Mouse (Mus musculus) left cerebral cortex, adult 18-20 months (tissue): ENCODE data around the gene Meaf6. TPM values are rescaled to one million over a fixed set of nuclear protein-coding genes. Genes with fewer than 3 reads are reported as not detected.
A peak's percentile ranks its signal among the peaks of the same experiment; 100 is the strongest.

Source experiments
- DNase-seq, 2 experiments: peaks; one replicate each; pipeline ENCODE4 v3.0.0; 2021 to 2022; ENCODE audit warnings: low spot score in 2 of 2, mixed read lengths in 1 of 2
- total RNA-seq, 2 experiments: library from RNA; stranded (reverse); gene quantifications; 2 replicates each; pipeline ENCODE4 v1.2.3; 2021

The Meaf6 gene
- total RNA-seq, 2 experiments from 2014 or later = 129 to 139 TPM

DNA sequence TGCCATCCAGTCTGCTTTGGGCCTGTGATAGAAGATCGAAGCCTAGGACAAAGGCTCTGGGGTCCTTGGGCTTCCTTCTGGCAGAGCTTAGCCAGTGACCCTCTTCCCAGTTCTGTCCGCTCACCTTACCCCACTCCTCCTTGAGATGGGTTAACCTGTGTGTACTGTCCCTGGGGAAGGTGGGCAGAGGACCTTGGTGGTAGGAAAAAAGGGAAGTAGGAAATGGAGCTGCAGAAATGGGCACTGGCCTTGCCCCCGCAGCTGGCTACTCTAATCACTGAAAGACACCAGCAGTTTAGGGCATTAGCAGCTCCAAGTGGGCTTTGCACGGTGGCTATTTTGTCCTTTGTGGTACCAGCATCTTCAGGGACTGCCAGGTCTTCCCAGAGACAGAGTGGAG lies 30.1 kb downstream of the Meaf6 start:
- DNase-seq = no peak

GRCm38 (mm10) chr4:125115710-125116089 lies 30.8 kb downstream of the Meaf6 start:
- peak in 1 of 2 experiments; percentile 49 for DNase-seq

GRCm38 (mm10) chr4:125116090-125116861 lies 31.3 kb downstream of the Meaf6 start:
- peak; percentile 42 to 57 for DNase-seq

GRCm38 (mm10) chr4:125116929-125117328 lies 32.0 kb downstream of the Meaf6 start:
- no peak for DNase-seq

GRCm38 (mm10) chr4:125117902-125118320 lies 33.0 kb downstream of the Meaf6 start:
- DNase-seq = no peak

DNA sequence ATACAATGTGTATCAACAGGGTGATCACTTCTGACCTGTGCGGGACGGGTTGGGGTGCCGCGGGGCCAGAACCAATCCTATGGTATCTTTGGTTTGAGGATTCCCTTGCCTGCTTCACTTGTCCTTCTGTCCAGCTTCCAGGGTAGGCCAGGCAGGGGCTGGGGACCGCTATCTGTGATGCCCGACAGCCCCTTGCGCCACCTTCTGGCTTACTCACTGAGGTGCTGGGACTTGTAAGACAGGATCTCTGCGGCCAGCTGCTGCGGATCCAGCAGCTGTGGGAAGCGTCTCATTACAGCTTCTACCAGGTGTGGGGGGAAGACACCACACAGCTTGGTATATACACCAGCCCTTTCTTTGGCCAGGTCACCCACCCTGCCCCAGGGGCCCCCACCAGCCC lies 34.1 kb downstream of the Meaf6 start:
- DNase-seq = no peak

DNA sequence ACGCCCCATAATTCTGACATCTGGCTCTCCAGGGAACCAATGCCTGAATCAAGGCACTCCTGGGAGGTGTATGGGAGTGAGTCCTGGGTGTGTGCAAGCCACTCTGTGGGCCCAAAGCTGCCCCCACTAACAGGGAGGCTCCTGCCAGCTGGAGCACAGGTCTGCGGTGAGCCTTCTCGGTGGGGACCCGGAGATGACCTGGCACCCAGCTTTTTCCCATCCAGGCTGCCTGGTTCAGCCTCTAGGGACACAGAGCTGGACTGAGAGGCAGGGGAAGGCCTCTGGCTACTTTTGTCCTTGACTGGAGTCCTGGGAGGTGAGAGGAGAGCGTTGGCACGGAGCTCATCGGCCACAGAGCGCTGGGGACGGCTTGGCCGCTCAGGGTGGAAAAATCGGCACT lies 34.8 kb downstream of the Meaf6 start:
- no peak for DNase-seq

DNA sequence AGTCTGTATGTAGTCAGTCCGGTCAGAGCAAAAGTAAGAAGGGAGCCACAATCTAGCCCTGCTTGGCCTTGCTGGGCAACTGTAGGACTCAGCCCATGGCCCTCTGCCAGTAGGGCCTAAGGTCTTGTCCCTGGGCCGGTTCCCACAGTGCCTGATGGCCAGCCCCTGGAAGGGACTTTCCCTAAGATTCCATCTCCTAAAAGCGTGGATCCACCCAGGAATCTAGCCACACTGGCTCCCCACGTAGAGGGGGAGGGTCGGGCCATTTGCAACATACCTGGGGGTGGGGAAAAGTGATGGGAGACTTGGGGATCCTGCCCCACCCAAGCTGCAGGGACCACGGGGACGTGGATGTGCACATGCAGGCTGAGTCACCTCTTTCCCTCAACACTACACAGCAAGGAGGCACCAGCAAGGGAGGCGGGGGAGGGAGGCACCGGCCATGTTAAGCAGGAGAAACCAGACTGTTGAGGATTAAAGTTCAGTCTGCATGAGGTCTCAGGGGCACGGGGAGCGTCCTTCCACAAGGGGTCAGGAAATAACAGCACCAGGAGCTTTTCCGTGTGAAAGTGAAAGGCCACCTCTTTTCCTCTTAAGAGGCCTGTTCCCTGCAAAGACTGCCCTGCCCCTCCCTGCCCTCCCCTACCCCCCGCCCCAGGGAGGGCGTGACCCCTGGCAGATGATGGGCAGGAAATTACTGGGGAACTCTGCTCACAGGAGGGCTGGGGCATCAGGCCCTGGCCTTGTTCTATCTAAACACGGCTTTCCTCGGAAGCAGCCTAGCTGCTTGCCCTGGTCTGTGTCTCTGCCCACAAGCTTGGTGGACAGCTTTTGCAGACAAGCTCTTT lies 37.7 kb downstream of the Meaf6 start:
- DNase-seq = no peak

DNA sequence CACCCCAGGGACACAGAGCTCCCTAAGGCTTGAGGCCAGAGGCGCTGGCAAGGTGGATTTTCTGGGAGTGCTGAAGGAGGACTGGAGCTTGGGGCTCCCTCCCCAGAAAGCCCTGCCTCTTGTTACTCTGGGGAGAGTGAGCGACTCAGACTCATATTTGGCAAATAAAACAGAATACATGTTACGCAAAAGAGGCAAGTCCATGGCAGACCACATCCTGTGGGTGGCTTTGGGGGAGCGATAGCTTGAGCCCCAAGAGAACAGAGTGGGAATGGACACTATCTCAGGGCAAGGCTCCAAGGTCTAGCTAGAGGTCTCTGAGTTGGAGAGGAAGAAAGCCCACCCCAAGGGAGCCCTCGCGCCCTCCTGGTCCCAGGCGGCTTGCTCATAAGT lies 38.3 kb downstream of the Meaf6 start:
- DNase-seq = no peak

- DNase-seq = no peak
These were observed 39.7 kb downstream of the Meaf6 start for GRCm38 (mm10) chr4:125124424-125125209.

GRCm38 (mm10) chr4:125125361-125125921 lies 40.5 kb downstream of the Meaf6 start:
- no peak for DNase-seq

DNA sequence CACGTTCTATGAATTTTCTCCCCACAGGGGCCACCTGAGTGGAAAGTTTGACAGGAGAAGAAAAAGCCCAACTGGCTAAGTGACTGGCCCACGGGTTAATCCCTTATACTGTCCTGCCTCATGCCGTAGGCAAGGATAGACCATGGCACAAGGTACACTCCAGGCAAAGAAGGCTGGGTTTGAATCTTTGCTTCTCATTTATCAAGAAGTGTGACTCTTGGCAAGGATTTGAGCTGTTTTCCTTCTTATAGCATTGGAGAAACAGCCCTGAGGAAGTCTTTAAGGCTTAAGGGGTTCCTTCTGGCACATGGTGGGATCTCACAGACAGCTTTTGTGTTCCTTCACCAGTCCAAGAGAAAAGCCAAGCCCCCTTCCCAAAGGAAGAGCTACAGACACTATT lies 41.3 kb downstream of the Meaf6 start:
- DNase-seq = no peak

DNA sequence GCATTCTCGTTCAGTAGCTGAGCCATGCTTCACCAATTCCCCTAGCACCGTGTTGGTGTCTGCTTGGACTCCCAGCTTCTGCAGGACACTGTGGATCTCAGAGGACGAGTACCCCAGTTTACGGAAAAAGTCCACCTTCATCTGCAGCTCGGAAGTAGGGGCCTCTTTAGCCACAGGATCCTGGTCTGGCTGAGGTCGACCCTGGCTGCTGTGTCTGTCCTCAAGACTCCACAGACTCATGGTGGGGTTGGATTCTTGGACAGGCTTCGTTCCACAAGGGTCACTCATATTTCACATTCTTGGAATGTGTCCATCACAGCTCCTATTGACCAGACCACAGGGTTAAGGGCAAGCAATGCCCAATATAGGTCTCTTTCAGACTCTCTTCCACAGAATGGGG lies 41.8 kb downstream of the Meaf6 start:
- no peak for DNase-seq

DNA sequence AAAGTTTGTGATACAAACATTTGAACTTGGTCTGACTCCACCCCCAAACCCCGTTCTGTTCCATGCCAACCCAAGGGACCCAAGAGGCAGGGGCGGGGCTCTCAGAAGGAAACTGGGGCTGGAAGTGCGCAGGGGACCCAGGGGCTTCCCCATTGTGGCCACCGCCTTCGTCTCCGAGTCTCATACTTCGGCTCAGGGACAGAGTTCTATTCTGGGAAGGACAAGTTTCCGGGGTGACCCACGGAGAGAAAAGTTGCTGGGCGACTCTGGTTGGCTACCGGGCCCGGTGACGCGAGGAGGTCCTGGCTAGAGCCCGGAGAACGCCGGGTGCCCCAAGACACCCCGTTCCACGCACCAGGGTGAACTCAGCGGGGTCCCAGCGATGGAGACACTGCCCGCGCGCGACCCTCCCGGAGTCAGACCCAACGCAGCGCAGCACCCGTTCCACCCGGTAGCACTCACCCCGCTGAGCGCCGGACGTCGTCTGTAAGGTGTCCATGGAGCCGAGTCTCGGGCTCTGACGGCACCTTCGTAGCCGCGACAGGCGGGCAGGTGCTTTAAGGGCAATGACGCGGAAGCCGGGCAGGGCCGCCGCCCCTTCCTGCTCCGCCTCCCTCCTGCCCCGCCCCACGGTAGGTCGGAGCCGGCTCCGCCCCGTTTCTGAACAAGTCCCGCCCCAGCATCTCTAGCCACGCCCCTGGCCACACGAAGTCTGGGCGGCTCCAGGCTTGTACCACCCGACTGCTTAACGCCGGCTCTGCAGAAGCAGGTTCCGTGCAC lies 42.6 kb downstream of the Meaf6 start, which contains the start of gene Zc3h12a:
TSS of gene Zc3h12a (minus strand) at position 536 of the 780 bp plus-strand sequence.
- peak; percentile 66 to 74 for DNase-seq

GRCm38 (mm10) chr4:125131493-125131892 lies 46.6 kb downstream of the Meaf6 start:
- DNase-seq = no peak

DNA sequence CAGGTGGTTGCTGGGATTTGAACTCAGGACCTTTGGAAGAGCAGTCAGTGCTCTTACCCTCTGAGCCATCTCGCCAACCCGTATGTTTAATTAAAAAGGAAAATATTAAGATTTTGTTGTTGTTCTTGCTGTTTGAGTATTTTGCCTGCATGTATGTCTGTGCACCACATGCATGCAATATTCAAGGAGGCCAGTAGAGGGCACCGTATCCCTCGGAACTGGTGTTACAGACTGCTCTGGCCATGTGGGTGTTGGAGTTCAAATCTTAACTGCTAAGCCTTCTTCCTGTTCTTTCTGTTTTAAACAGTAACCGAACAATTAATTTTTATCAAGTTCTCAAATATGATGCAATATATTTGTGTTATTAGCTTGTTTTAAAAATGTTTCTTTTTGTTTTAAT lies 47.5 kb downstream of the Meaf6 start:
- DNase-seq = peak in 1 of 2 experiments; percentile 57

DNA sequence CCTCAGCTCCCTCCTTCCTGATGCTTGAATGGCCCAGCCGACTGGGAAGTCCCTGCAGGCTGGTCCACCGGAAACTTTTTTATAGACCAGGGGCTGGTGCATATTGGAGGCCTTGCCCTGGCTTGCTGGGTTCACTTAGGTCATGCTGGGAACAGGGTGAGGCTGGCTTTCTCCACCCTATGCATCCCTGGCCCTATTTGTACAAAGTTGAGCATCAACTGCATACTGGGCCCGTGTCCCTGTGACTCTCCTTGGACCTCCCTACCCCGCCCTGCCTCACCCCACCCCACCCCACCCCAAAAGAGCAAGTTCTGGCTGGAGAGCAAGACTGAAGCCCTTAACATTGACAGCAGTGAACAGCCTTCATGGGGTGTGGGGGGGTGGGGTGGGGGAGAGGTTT lies 49.3 kb downstream of the Meaf6 start:
- no peak for DNase-seq

GRCm38 (mm10) chr4:125134631-125135030 lies 49.7 kb downstream of the Meaf6 start:
- DNase-seq = no peak

GRCm38 (mm10) chr4:125135076-125135855 lies 50.3 kb downstream of the Meaf6 start:
- DNase-seq = no peak
